In the genomic region with DNA sequence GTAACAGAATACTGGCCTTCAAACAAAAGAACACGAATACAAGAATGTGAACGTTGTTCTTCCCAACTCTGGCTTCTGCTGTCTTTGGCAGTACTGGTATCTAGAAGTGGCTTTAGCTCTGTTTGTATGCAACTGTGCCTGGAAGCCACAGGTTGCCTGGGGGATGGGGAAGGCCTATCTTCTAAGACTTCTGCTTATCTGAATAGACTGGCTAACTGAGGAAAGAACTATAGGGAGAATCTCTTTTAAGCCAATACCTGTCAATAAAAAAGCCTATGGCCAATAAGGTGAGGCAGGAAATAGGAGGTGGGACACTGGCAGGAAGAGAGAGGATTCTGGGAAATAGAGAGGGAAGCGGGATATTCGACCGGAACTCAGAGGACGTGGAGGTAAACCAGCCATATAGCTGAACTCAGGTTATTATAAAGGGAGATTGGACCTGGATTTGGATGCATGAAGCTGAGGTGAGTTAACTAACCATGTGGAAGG, we compare ENCODE assay signal across 20 mouse cellular contexts.
"Had no signal": no experiment of that assay in that cellular context is flagged by ENCODE, and none has a peak within 500 bp of the region (broad histone marks: within the 10 kb centered on the region; RNA-seq: fewer than 3 reads in every experiment).

No protein-coding gene starts in this region.

- H3K4me1 ChIP-seq: limb, embryonic 10.5 days; limb, embryonic 13.5 days; midbrain, embryonic 10.5 days; midbrain, embryonic 13.5 days; neural tube, embryonic 13.5 days had no signal

- H3K27ac ChIP-seq: layer of hippocampus, adult 2 months; limb, embryonic 10.5 days; limb, embryonic 13.5 days; liver, embryonic 14.5 days; macrophage; midbrain, embryonic 10.5 days; midbrain, embryonic 13.5 days; neural tube, embryonic 13.5 days had no signal

- H3K27me3 ChIP-seq: limb, embryonic 13.5 days; megakaryocyte, embryonic 14.5 days; midbrain, embryonic 13.5 days; neural tube, embryonic 13.5 days had no signal

- ATAC-seq: liver, postnatal 0 days; lung, postnatal 0 days; midbrain, embryonic 13.5 days; midbrain, embryonic 16.5 days had no signal

- H3K9ac ChIP-seq: limb, embryonic 13.5 days; liver, embryonic 14.5 days; liver, postnatal 0 days; lung, embryonic 14.5 days; midbrain, embryonic 13.5 days; neural tube, embryonic 13.5 days had no signal

- DNase-seq: kidney, adult 2 months; kidney, postnatal 14 days; layer of hippocampus, adult 9-11 months; liver; liver, postnatal 0 days; lung, embryonic 14.5 days; thymus, adult 18-20 months; thymus, postnatal 4 days had no signal

- H3K9me3 ChIP-seq: limb, embryonic 10.5 days; limb, embryonic 13.5 days; megakaryocyte, embryonic 14.5 days; midbrain, embryonic 10.5 days; midbrain, embryonic 13.5 days; neural tube, embryonic 13.5 days had no signal

- H3K4me3 ChIP-seq: layer of hippocampus, adult 2 months; limb, embryonic 10.5 days; limb, embryonic 13.5 days; midbrain, embryonic 10.5 days; midbrain, embryonic 13.5 days; myocyte; neural tube, embryonic 13.5 days had no signal
